Mouse (Mus musculus) liver, embryonic 14.5 days (tissue): ENCODE data around the gene Slc44a1. TPM values are rescaled to one million over a fixed set of nuclear protein-coding genes. Genes with fewer than 3 reads are reported as not detected.

ENCODE experiments used
- ATAC-seq: fragments of 200-750 bp; cut with Nextera tagmentation; 2 replicates; pipeline ENCODE4 v1.8.0; 2017; ENCODE audit warnings: moderate number of reproducible peaks, mild to moderate bottlenecking, moderate library complexity; ENCODE audit not compliant: insufficient read depth
- DNase-seq, 3 experiments: peaks; one replicate each; pipeline ENCODE4 v3.0.0-alpha.2; 2012 to 2013; ENCODE audit warnings: low read depth in 3 of 3, low spot score in 3 of 3
- H3K27ac ChIP-seq: fragments of 300-500 bp; sonication (generic); 2 replicates; pipeline ENCODE4 v1.5.1; 2014; ENCODE audit warnings: moderate library complexity, mild to moderate bottlenecking, control low read depth, inconsistent platforms
- H3K27me3 ChIP-seq: fragments of 300-500 bp; sonication (generic); 2 replicates; pipeline ENCODE4 v1.6.1; 2014; ENCODE audit warnings: mild to moderate bottlenecking, low read length, moderate library complexity; ENCODE audit not compliant: control insufficient read depth, insufficient read depth
- H3K36me3 ChIP-seq: fragments of 300-500 bp; sonication (generic); replicated peaks from 2 replicates; pipeline ENCODE4 v1.6.1; 2014; ENCODE audit warnings: low read depth; ENCODE audit not compliant: control insufficient read depth, insufficient read depth
- H3K4me1 ChIP-seq, 2 experiments: fragments of 200-500 bp in 1 of 2; fragments of 300-500 bp in 1 of 2; sonication (generic) in 1 of 2; replicated peaks; 2 replicates each; pipeline ENCODE4 v1.6.1; 2012 to 2014; ENCODE audit warnings: antibody characterized with exemption in 1 of 2, inconsistent platforms in 1 of 2, low read length in 1 of 2; ENCODE audit not compliant: control insufficient read depth in 2 of 2, insufficient read depth in 2 of 2
- H3K4me2 ChIP-seq: fragments of 300-500 bp; sonication (generic); 2 replicates; pipeline ENCODE4 v1.6.1; 2014; ENCODE audit warnings: low read depth, mild to moderate bottlenecking, control low read depth, moderate library complexity
- H3K4me3 ChIP-seq, 2 experiments: fragments of 200-500 bp in 1 of 2; fragments of 300-500 bp in 1 of 2; sonication (generic) in 1 of 2; 2 replicates each; pipeline ENCODE4 v1.5.1; 2012 to 2014; ENCODE audit warnings: low read depth in 2 of 2, low read length in 2 of 2, mild to moderate bottlenecking in 2 of 2, control low read depth in 1 of 2, inconsistent platforms in 1 of 2, moderate library complexity in 1 of 2; ENCODE audit not compliant: insufficient read depth in 1 of 2
- H3K9ac ChIP-seq: fragments of 300-500 bp; sonication (generic); replicated peaks from 2 replicates; pipeline ENCODE4 v1.6.1; 2014; ENCODE audit warnings: mild to moderate bottlenecking, control low read depth, moderate library complexity
- H3K9me3 ChIP-seq: fragments of 300-500 bp; sonication (generic); 2 replicates; pipeline ENCODE4 v1.6.1; 2016; ENCODE audit warnings: low read length, mixed read lengths; ENCODE audit not compliant: control insufficient read depth
- CTCF ChIP-seq: IDR thresholded peaks from 2 replicates; pipeline ENCODE4 v1.5.1; 2016; ENCODE audit warnings: antibody characterized with exemption, low read depth, control low read depth
- EP300 ChIP-seq: IDR thresholded peaks from 2 replicates; pipeline ENCODE4 v1.6.1; 2016; ENCODE audit warnings: antibody characterized with exemption, low read depth
- WGBS: fragments of 180-500 bp; shearing (Covaris S2); extraction: QIAGEN DNeasy Blood & Tissue Kit; methylation state at CpG from one replicate; pipeline ENCODE4 v1.1.7; 2014; ENCODE audit not compliant: insufficient replicate concordance; 5-methylcytosine and 5-hydroxymethylcytosine counted together
- polyA plus RNA-seq, 2 experiments: library from polyadenylated mRNA; depleted of rRNA in 1 of 2; stranded (reverse) in 1 of 2; unstranded in 1 of 2; fragments of >200 nt; fragmentation: Nextera tagmentation in 1 of 2; extraction: Ambion mirVana in 1 of 2; gene quantifications; 2 replicates each; pipeline versions ENCODE4 v1.2.1 to v1.2.3; 2012 to 2014

Gene Slc44a1
- polyA plus RNA-seq, 2 experiments = 7.7 to 12.6 TPM

DNA sequence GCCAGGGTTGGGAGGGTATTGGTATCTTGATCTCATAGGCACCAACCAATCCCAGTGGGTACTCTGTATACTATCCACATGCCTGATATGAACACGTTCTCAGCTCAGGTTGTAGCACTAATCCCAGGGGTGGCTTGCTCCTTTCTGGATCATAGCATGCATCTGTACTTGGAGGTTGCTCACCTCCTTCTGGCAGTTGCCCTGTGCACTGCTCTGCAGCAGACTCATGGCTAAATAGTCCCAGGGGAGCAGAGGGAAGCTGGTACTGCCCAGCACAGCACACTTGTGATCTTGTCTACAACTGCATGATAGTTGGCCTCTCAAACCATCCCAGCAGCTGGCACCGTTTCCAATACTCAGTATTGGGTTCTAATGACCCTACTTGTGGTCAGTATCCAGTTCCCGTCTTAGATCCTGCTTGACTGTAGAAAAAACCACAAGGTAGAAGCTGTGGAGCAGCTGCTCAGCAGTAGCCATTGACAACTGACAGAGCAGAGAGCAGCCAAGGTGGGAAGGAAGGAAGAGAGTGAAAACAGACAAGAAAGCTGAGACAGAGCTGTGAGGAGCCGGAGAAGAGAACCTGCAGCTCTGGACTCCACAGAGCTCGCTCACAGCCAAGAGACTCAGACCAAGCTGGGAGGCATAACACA lies 174.5 kb downstream of the Slc44a1 start:
- no peak overlapping the region for H3K27ac ChIP-seq
- TF ChIP-seq EP300 (no peak), CTCF (no peak)
- DNase-seq (no peak), ATAC-seq (no peak)
- H3K4me2 ChIP-seq = no peak overlapping the region
- no peaks in the 10 kb centered on the region for H3K4me1 ChIP-seq
- WGBS = 46% methylated on average over 5 of the region's 5 CpGs
- H3K4me3 ChIP-seq = no peak overlapping the region
- no peaks in the 10 kb centered on the region for H3K9me3 ChIP-seq
- no peak overlapping the region for H3K9ac ChIP-seq
- H3K36me3 ChIP-seq = no peaks in the 10 kb centered on the region
- H3K27me3 ChIP-seq = no peaks in the 10 kb centered on the region

DNA sequence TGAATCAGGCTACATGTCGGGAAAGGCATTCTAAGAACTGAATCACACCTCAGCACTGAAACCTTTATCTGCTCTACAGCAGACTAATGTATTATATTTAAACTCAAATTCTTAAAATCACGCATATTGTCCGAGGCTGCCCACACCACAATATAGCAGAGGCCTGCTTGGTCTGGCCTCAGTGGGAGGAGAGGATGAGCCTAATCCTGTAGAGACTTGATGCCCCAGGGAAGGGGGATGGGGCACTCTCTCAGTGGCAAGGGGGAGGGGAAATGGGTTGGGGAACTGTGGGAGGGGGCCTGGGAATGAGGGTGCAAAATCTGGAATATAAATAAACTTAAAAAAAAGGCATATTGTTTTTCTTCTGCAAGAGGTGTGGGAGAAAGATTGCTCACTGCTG lies 177.8 kb downstream of the Slc44a1 start:
- no peak overlapping the region for H3K4me3 ChIP-seq
- no peak for ATAC-seq
- 53% methylated on average over 3 of the region's 3 CpGs for WGBS
- no peak overlapping the region for H3K27ac ChIP-seq
- TF ChIP-seq CTCF (no peak), EP300 (no peak)
- H3K36me3 ChIP-seq = no peaks in the 10 kb centered on the region
- DNase-seq = no peak
- no peak overlapping the region for H3K4me2 ChIP-seq
- H3K9me3 ChIP-seq = no peaks in the 10 kb centered on the region
- H3K9ac ChIP-seq = no peak overlapping the region
- no peaks in the 10 kb centered on the region; a peak in 1 of 4 replicates for H3K4me1 ChIP-seq
- no peaks in the 10 kb centered on the region for H3K27me3 ChIP-seq

GRCm38 (mm10) chr4:53620104-53620503 lies 179.9 kb downstream of the Slc44a1 start:
- no peak for ATAC-seq
- no peak overlapping the region for H3K4me2 ChIP-seq
- TF ChIP-seq EP300 (no peak), CTCF (no peak)

DNA sequence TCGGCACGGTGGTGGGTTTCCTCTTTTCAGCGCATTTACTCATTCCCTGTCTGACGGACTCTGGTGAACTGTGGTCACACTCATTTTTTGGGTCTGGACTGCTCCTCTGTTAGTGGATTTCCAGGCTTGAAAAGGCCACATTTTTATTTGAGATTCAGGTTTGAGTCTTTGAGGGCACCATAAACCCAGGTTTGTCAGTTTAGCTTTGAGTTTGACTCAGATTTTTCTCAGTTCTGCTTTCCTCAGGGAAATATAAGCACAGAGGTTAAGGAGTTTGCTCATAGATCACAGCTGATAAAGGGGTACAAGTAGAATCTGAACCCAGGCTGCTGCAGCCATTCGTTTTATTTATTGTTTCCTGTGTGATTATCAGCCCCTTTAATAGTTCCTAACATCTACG lies 180.9 kb downstream of the Slc44a1 start:
- TF ChIP-seq EP300 = no peak
- TF ChIP-seq CTCF = no peak
- H3K36me3 ChIP-seq = no peaks in the 10 kb centered on the region
- H3K9me3 ChIP-seq = no peaks in the 10 kb centered on the region
- H3K27me3 ChIP-seq = no peaks in the 10 kb centered on the region
- no peak overlapping the region for H3K27ac ChIP-seq
- no peak overlapping the region for H3K9ac ChIP-seq
- H3K4me1 ChIP-seq = no peaks in the 10 kb centered on the region; a peak in 1 of 4 replicates
- H3K4me3 ChIP-seq = no peak overlapping the region
- WGBS = 48% methylated on average over 6 of the region's 6 CpGs
- ATAC-seq (no peak), DNase-seq (no peak)
- no peak overlapping the region for H3K4me2 ChIP-seq

More at GRCm38 (mm10) chr4:53620104-53620503, 179.9 kb downstream of the Slc44a1 start:
- H3K9ac ChIP-seq = no peak overlapping the region
- H3K36me3 ChIP-seq = no peaks in the 10 kb centered on the region
- no peaks in the 10 kb centered on the region for H3K27me3 ChIP-seq
- no peak overlapping the region for H3K27ac ChIP-seq
- no peak overlapping the region for H3K4me3 ChIP-seq
- DNase-seq = no peak
- no peaks in the 10 kb centered on the region; a peak in 1 of 4 replicates for H3K4me1 ChIP-seq
- 68% methylated on average over 6 of the region's 6 CpGs for WGBS
- no peaks in the 10 kb centered on the region for H3K9me3 ChIP-seq

GRCm38 (mm10) chr4:53621490-53621889 lies 181.3 kb downstream of the Slc44a1 start:
- Histone ChIP-seq H3K27me3 (no peaks in the 10 kb centered on the region), H3K9me3 (no peaks in the 10 kb centered on the region), H3K4me1 (no peaks in the 10 kb centered on the region; a peak in 1 of 4 replicates), H3K4me2 (no peak overlapping the region), H3K36me3 (no peaks in the 10 kb centered on the region), H3K9ac (no peak overlapping the region), H3K27ac (no peak overlapping the region), H3K4me3 (no peak overlapping the region)
- ATAC-seq = no peak
- WGBS = 30% methylated on average over 5 of the region's 5 CpGs
- TF ChIP-seq EP300 (no peak), CTCF (no peak)
- no peak for DNase-seq
